Mouse (Mus musculus) stomach, embryonic 14.5 days (tissue): ENCODE data around the gene Ssbp3. TPM values are rescaled to one million over a fixed set of nuclear protein-coding genes. Genes with fewer than 3 reads are reported as not detected.

Experiments
- ATAC-seq: fragments of 200-750 bp; cut with Nextera tagmentation; 2 replicates; pipeline ENCODE4 v1.8.0; 2017; ENCODE audit warnings: low read depth, moderate TSS enrichment; ENCODE audit not compliant: insufficient number of reproducible peaks, insufficient read depth, low FRiP score
- H3K27ac ChIP-seq: fragments of 300-500 bp; sonication (generic); 2 replicates; pipeline ENCODE4 v1.5.1; 2014; ENCODE audit warnings: mild to moderate bottlenecking, low read length, moderate library complexity, mixed read lengths
- H3K27me3 ChIP-seq: fragments of 300-500 bp; sonication (generic); 2 replicates; pipeline ENCODE4 v1.6.1; 2014; ENCODE audit warnings: low read length, control low read depth, mixed read lengths; ENCODE audit not compliant: control insufficient read depth, insufficient read depth
- H3K36me3 ChIP-seq: fragments of 300-500 bp; sonication (generic); 2 replicates; pipeline ENCODE4 v1.6.1; 2014; ENCODE audit warnings: mild to moderate bottlenecking, control low read depth, low read length, moderate library complexity, mixed read lengths; ENCODE audit not compliant: control insufficient read depth, insufficient read depth
- H3K4me1 ChIP-seq: fragments of 300-500 bp; sonication (generic); 2 replicates; pipeline ENCODE4 v1.6.1; 2014; ENCODE audit warnings: low read length, control low read depth, mixed read lengths; ENCODE audit not compliant: control insufficient read depth, insufficient read depth
- H3K4me2 ChIP-seq: fragments of 300-500 bp; sonication (generic); replicated peaks from 2 replicates; pipeline ENCODE4 v1.6.1; 2014; ENCODE audit warnings: low read depth, low read length, control low read depth
- H3K4me3 ChIP-seq: fragments of 300-500 bp; sonication (generic); 2 replicates; pipeline ENCODE4 v1.5.1; 2014; ENCODE audit warnings: low read depth, low read length, control low read depth
- H3K9ac ChIP-seq: fragments of 300-500 bp; sonication (generic); replicated peaks from 2 replicates; pipeline ENCODE4 v1.6.1; 2014; ENCODE audit warnings: low read depth, mild to moderate bottlenecking, control low read depth, low read length, moderate library complexity, mixed read lengths
- H3K9me3 ChIP-seq: fragments of 300-500 bp; sonication (generic); 2 replicates; pipeline ENCODE4 v1.6.1; 2016; ENCODE audit warnings: low read depth, low read length, control low read depth; ENCODE audit not compliant: control insufficient read depth
- WGBS: fragments of 180-500 bp; shearing (Covaris S2); extraction: QIAGEN DNeasy Blood & Tissue Kit; methylation state at CpG from one replicate; pipeline ENCODE4 v1.1.7; 2014; 5-methylcytosine and 5-hydroxymethylcytosine counted together
- polyA plus RNA-seq: library from polyadenylated mRNA; unstranded; fragments of >200 nt; fragmentation: Nextera tagmentation; extraction: Ambion mirVana; gene quantifications from 2 replicates; pipeline ENCODE4 v1.2.1, GENCODE M21; 2014

The Ssbp3 gene
- polyA plus RNA-seq, 1 experiment from 2014 or later: 79.9 TPM

GRCm38 (mm10) chr4:106950801-106951200 is 40.3 kb downstream of the Ssbp3 start:
- Histone ChIP-seq H3K27ac (no peak overlapping the region), H3K27me3 (no peaks in the 10 kb centered on the region), H3K9me3 (no peaks in the 10 kb centered on the region), H3K4me1 (peaks cover 49% of the 10 kb centered on the region), H3K9ac (no peak overlapping the region), H3K36me3 (0 out of 2 replicates have a peak, but pooled peaks cover 4% of the 10 kb centered on the region), H3K4me2 (no peak overlapping the region), H3K4me3 (no peak overlapping the region)
- no peak for ATAC-seq
- WGBS: 77% methylated on average over 4 of the region's 4 CpGs

GRCm38 (mm10) chr4:106951455-106951854 is 41.0 kb downstream of the Ssbp3 start:
- H3K9ac ChIP-seq: no peak overlapping the region
- 49% methylated on average over 4 of the region's 4 CpGs for WGBS
- H3K4me3 ChIP-seq: no peak overlapping the region
- no peaks in the 10 kb centered on the region for H3K9me3 ChIP-seq
- H3K4me1 ChIP-seq: peaks cover 55% of the 10 kb centered on the region
- no peaks in the 10 kb centered on the region for H3K27me3 ChIP-seq
- ATAC-seq: no peak
- no peak overlapping the region for H3K27ac ChIP-seq
- H3K4me2 ChIP-seq: no peak overlapping the region
- H3K36me3 ChIP-seq: 0 out of 2 replicates have a peak, but pooled peaks cover 4% of the 10 kb centered on the region

DNA sequence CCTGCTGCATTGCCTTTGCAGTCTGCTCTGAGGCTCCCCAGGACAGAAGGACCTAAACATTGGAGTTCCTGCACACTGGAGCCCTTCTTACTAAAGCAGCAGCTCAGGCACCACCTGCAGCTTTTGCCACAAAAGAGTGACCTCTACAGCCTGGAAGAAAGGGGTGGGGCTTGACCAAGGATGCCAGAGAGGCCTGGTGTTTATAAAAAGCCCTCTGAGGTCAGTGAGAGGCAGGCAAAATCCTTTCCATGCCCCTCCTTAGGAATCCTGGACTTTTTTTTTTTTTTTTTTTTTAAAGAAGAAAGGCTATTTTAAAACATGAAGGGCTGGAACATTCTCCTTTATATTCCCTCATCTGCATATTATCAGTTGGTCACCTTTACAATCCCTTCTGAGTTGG is 42.7 kb downstream of the Ssbp3 start:
- H3K4me3 ChIP-seq: no peak overlapping the region
- no peak for ATAC-seq
- H3K4me1 ChIP-seq: peaks cover 62% of the 10 kb centered on the region
- no peaks in the 10 kb centered on the region for H3K27me3 ChIP-seq
- H3K27ac ChIP-seq: 0 out of 2 replicates have a peak overlapping the region, but pooled peaks have one; percentile 29
- no peak overlapping the region for H3K9ac ChIP-seq
- no peak overlapping the region for H3K4me2 ChIP-seq
- no peaks in the 10 kb centered on the region for H3K9me3 ChIP-seq
- 0 out of 2 replicates have a peak, but pooled peaks cover 4% of the 10 kb centered on the region for H3K36me3 ChIP-seq

DNA sequence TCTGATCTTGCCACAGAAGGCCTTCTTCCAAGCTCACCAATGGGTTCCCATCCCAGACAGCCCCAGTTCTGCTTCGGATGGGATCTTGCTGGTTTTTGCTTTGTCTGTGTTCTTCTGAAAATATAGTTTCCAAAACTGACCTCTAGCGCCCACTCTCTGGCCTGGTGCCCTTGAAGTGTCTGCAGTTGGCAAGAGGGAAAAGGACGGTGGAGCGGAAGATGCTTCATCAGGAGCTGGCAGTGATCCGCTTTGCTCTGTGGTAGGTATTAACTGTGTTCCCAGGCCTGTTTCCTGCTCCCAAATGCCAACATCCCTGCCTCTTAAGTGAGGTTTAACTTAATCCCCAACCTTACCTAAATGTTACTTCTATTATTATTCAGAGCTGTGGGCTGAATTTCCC is 43.3 kb downstream of the Ssbp3 start:
- Histone ChIP-seq H3K27ac (no peak overlapping the region), H3K9me3 (no peaks in the 10 kb centered on the region), H3K27me3 (no peaks in the 10 kb centered on the region), H3K9ac (no peak overlapping the region), H3K4me1 (peaks cover 62% of the 10 kb centered on the region), H3K4me2 (no peak overlapping the region), H3K36me3 (0 out of 2 replicates have a peak, but pooled peaks cover 4% of the 10 kb centered on the region), H3K4me3 (no peak overlapping the region)
- ATAC-seq: no peak
- WGBS: 84% methylated on average over 5 of the region's 5 CpGs

GRCm38 (mm10) chr4:106955729-106956712 is 45.5 kb downstream of the Ssbp3 start:
- Histone ChIP-seq H3K36me3 (no peaks in the 10 kb centered on the region), H3K4me1 (peaks cover 62% of the 10 kb centered on the region)

DNA sequence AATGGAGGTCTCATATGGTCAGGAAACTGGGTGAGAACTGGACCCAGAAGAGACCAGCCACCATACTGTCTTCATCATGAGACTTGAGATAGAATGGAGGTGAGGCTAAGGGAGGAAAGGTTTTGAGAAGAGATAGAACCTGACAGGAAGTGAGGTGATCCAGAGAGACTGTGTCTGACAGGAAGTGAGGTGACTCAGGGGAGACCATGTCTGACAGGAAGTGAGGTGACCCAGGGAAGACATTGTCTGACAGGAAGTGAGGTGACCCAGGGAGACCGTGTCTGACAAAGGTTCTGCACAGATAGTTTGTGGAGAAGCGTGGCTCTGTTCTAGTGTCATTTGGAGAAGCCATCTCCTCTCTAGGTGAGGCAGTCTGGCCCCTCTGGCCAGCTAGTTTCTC is 47.6 kb downstream of the Ssbp3 start:
- Histone ChIP-seq H3K36me3 (no peaks in the 10 kb centered on the region), H3K27ac (peak overlapping the region; percentile 61; the same call in 1 of the 2 replicates), H3K4me2 (no peak overlapping the region), H3K9ac (no peak overlapping the region), H3K4me1 (peaks cover 73% of the 10 kb centered on the region), H3K4me3 (no peak overlapping the region), H3K9me3 (no peaks in the 10 kb centered on the region), H3K27me3 (no peaks in the 10 kb centered on the region)
- ATAC-seq: no peak
- 53% methylated on average over 2 of the region's 2 CpGs for WGBS

More at GRCm38 (mm10) chr4:106955729-106956712, 45.5 kb downstream of the Ssbp3 start:
- H3K9ac ChIP-seq: no peak overlapping the region
- H3K9me3 ChIP-seq: no peaks in the 10 kb centered on the region
- H3K4me2 ChIP-seq: no peak overlapping the region
- H3K4me3 ChIP-seq: no peak overlapping the region
- no peaks in the 10 kb centered on the region for H3K27me3 ChIP-seq
- peak overlapping the region; percentile 66; the same call in 1 of the 2 replicates for H3K27ac ChIP-seq
- 32% methylated on average over 19 of the region's 19 CpGs for WGBS
- ATAC-seq: peak; percentile 20; the same call in 1 of the 2 replicates

- Histone ChIP-seq H3K9ac (no peak overlapping the region), H3K4me2 (no peak overlapping the region), H3K27me3 (no peaks in the 10 kb centered on the region), H3K27ac (peak overlapping the region; percentile 61; the same call in 1 of the 2 replicates), H3K9me3 (no peaks in the 10 kb centered on the region), H3K4me1 (peaks cover 73% of the 10 kb centered on the region), H3K4me3 (no peak overlapping the region), H3K36me3 (no peaks in the 10 kb centered on the region)
- 68% methylated on average over 3 of the region's 3 CpGs for WGBS
- no peak for ATAC-seq
These were observed 48.1 kb downstream of the Ssbp3 start for GRCm38 (mm10) chr4:106958561-106958960.

DNA sequence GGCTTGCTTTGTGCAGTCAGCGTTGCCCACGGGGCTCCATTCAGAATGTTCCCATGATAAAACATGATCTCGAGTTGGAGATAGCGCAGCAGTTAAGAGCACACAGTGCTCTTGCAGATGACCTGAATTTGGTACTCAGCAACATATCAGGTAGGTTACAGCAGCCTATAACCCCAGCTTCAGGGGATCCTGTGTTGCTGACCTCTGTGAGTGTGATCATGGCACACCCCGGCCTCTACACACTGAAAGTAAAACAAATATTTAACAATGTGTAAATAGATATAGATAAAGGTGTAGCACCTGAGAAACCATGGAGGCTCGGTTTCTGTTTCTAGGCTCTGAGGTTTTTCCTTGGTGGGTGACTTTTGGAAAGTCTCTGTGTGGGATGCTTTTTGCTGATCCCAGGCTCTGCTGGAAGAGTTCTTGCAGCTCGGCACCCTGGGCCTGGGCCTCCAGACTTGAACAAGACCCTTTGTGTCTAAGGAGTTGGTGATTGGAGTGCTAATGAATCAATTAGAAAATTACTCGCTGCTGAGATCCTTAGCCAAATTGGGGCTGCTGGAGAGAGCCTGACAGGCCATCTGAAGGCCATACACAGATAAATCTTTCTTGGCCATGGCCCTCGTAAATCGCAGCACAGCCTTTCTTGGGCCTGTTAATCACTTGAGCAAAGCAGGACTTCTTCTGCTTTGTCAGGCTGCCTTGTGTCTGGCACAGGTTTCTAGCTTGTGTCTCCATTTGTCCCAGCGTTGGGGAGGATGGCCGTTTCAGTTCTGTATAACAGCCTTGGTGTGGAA is 49.2 kb downstream of the Ssbp3 start:
- WGBS: 53% methylated on average over 12 of the region's 12 CpGs
- H3K36me3 ChIP-seq: no peaks in the 10 kb centered on the region
- peak; percentile 55; the same call in 1 of the 2 replicates for ATAC-seq
- H3K4me1 ChIP-seq: peaks cover 70% of the 10 kb centered on the region
- no peak overlapping the region for H3K4me3 ChIP-seq
- no peak overlapping the region for H3K9ac ChIP-seq
- H3K4me2 ChIP-seq: no peak overlapping the region
- H3K27me3 ChIP-seq: no peaks in the 10 kb centered on the region
- H3K27ac ChIP-seq: peak overlapping the region; percentile 61; the same call in 1 of the 2 replicates
- no peaks in the 10 kb centered on the region for H3K9me3 ChIP-seq
